Mouse (Mus musculus) intestine, postnatal 0 days (tissue): ENCODE measurements around the gene Mgp. TPM values are rescaled to one million over a fixed set of nuclear protein-coding genes. Genes with fewer than 3 reads are reported as not detected.
A peak's percentile ranks its signal among the peaks of the same experiment; 100 is the strongest.

ENCODE experiments used
- ATAC-seq: fragments of 200-750 bp; cut with Nextera tagmentation; 2 replicates; pipeline ENCODE4 v1.8.0; 2017; ENCODE audit warnings: mild to moderate bottlenecking, moderate TSS enrichment, moderate library complexity
- H3K27ac ChIP-seq: fragments of 300-500 bp; sonication (generic); 2 replicates; pipeline ENCODE4 v1.5.1; 2014; ENCODE audit warnings: mild to moderate bottlenecking, low read depth, low read length, moderate library complexity
- H3K27me3 ChIP-seq: fragments of 300-500 bp; sonication (generic); replicated peaks from 2 replicates; pipeline ENCODE4 v1.6.1; 2014; ENCODE audit warnings: low read length, mixed read lengths; ENCODE audit not compliant: control insufficient read depth, insufficient read depth
- H3K36me3 ChIP-seq: fragments of 300-500 bp; sonication (generic); 2 replicates; pipeline ENCODE4 v1.6.1; 2014; ENCODE audit warnings: mild to moderate bottlenecking, moderate library complexity; ENCODE audit not compliant: control insufficient read depth, insufficient read depth
- H3K4me1 ChIP-seq: fragments of 300-500 bp; sonication (generic); replicated peaks from 2 replicates; pipeline ENCODE4 v1.6.1; 2014; ENCODE audit warnings: antibody characterized with exemption, low read length, mixed read lengths; ENCODE audit not compliant: control insufficient read depth, insufficient read depth
- H3K4me2 ChIP-seq: fragments of 300-500 bp; sonication (generic); replicated peaks from 2 replicates; pipeline ENCODE4 v1.6.1; 2014; ENCODE audit warnings: low read depth, mild to moderate bottlenecking, moderate library complexity
- H3K4me3 ChIP-seq: fragments of 300-500 bp; sonication (generic); 2 replicates; pipeline ENCODE4 v1.5.1; 2014; ENCODE audit warnings: low read depth, low read length
- H3K9ac ChIP-seq: fragments of 300-500 bp; sonication (generic); 2 replicates; pipeline ENCODE4 v1.6.1; 2014; ENCODE audit warnings: mild to moderate bottlenecking, low read depth, low read length
- H3K9me3 ChIP-seq: fragments of 300-500 bp; sonication (generic); 2 replicates; pipeline ENCODE4 v1.6.1; 2016; ENCODE audit warnings: mixed run types; ENCODE audit not compliant: control insufficient read depth
- CTCF ChIP-seq: sonication (generic); IDR thresholded peaks from 2 replicates; pipeline ENCODE4 v1.5.1; 2016; ENCODE audit warnings: low read depth, mild to moderate bottlenecking, control low read depth, antibody characterized with exemption, moderate library complexity
- WGBS: fragments of 180-500 bp; shearing (Covaris S2); extraction: QIAGEN DNeasy Blood & Tissue Kit; methylation state at CpG from one replicate; pipeline ENCODE4 v1.1.7; 2014; 5-methylcytosine and 5-hydroxymethylcytosine counted together
- polyA plus RNA-seq: library from polyadenylated mRNA; unstranded; fragments of >200 nt; fragmentation: Nextera tagmentation; extraction: Ambion mirVana; gene quantifications from 2 replicates; pipeline ENCODE4 v1.2.1, GENCODE M21; 2015

Gene Mgp
- polyA plus RNA-seq, 1 experiment from 2014 or later: 74.8 TPM

GRCm38 (mm10) chr6:136881678-136882077 lies 6.1 kb upstream of the Mgp start:
- no peak overlapping the region for H3K27ac ChIP-seq
- H3K36me3 ChIP-seq: no peaks in the 10 kb centered on the region
- H3K9me3 ChIP-seq: no peaks in the 10 kb centered on the region
- H3K4me3 ChIP-seq: no peak overlapping the region
- no peak overlapping the region for H3K4me2 ChIP-seq
- H3K4me1 ChIP-seq: no peaks in the 10 kb centered on the region
- WGBS: 67% methylated on average over 8 of the region's 8 CpGs
- H3K9ac ChIP-seq: no peak overlapping the region
- TF ChIP-seq CTCF: no peak
- no peak for ATAC-seq
- H3K27me3 ChIP-seq: no peaks in the 10 kb centered on the region

- H3K9ac ChIP-seq: no peak overlapping the region
- H3K4me3 ChIP-seq: no peak overlapping the region
- H3K27me3 ChIP-seq: no peaks in the 10 kb centered on the region
- no peaks in the 10 kb centered on the region for H3K4me1 ChIP-seq
- H3K27ac ChIP-seq: no peak overlapping the region
- no peaks in the 10 kb centered on the region for H3K9me3 ChIP-seq
- TF ChIP-seq CTCF: no peak
- 0 out of 2 replicates have a peak overlapping the region, but pooled peaks have one; percentile 35 for H3K4me2 ChIP-seq
- 49% methylated on average over 8 of the region's 8 CpGs for WGBS
- H3K36me3 ChIP-seq: no peaks in the 10 kb centered on the region
- ATAC-seq: no peak
These were observed 1.0 kb downstream of the Mgp start for GRCm38 (mm10) chr6:136874599-136874998.

DNA sequence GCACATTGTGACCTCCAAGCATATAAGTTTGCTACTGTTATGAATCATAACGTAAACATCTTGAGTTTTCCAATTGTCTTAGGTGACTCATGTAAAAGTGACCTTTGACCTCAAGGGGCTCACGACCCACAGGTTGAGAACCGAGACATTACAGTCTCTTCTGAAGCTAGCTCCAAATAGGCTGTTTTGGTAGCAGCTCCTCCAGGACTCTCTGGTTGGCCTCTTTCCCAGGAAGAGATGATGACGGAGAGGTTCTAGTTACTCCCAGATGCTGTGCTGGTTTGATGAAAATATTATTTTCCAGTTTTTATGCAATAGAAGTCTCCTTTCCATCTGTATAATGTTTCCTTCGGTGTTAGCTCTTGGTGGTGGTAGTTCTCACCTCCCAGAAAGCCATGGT lies 6.7 kb downstream of the Mgp start:
- Histone ChIP-seq H3K9ac (no peak overlapping the region), H3K4me1 (no peaks in the 10 kb centered on the region; the same call in 1 of the 2 replicates), H3K9me3 (no peaks in the 10 kb centered on the region), H3K4me2 (no peak overlapping the region), H3K4me3 (no peak overlapping the region), H3K36me3 (no peaks in the 10 kb centered on the region), H3K27me3 (no peaks in the 10 kb centered on the region), H3K27ac (no peak overlapping the region)
- ATAC-seq: no peak
- no peak for TF ChIP-seq CTCF
- WGBS: 51% methylated on average over 5 of the region's 5 CpGs

GRCm38 (mm10) chr6:136866150-136866549 lies 9.5 kb downstream of the Mgp start:
- Histone ChIP-seq H3K4me3 (no peak overlapping the region), H3K9ac (no peak overlapping the region), H3K4me2 (no peak overlapping the region), H3K9me3 (no peaks in the 10 kb centered on the region), H3K36me3 (no peaks in the 10 kb centered on the region), H3K4me1 (no peaks in the 10 kb centered on the region; the same call in 1 of the 2 replicates), H3K27ac (no peak overlapping the region), H3K27me3 (no peaks in the 10 kb centered on the region)
- 70% methylated on average over 4 of the region's 4 CpGs for WGBS
- ATAC-seq: no peak
- no peak for TF ChIP-seq CTCF

DNA sequence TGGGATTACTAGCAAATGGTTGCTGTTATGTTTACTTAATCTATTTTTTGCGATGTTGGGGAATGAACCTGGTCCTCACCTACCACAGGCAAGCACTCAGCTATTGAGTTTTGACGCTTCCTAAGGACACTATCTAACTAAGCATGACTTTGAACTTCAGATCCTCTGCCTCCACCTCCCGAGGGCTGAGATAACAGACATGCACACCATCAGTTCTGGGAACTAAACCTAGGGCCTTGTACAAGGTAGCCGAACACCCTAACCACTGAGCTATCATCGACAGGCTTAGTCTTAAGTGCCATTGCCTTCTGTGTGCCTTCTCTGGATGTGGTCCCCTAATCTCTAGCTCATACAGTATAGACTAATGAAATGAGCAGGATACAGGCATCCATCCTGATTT lies 10.3 kb downstream of the Mgp start:
- Histone ChIP-seq H3K36me3 (no peaks in the 10 kb centered on the region), H3K9ac (no peak overlapping the region), H3K9me3 (no peaks in the 10 kb centered on the region), H3K27ac (no peak overlapping the region), H3K27me3 (no peaks in the 10 kb centered on the region), H3K4me1 (no peaks in the 10 kb centered on the region; the same call in 1 of the 2 replicates), H3K4me3 (no peak overlapping the region), H3K4me2 (no peak overlapping the region)
- ATAC-seq: no peak
- no peak for TF ChIP-seq CTCF
- WGBS: 87% methylated on average over 5 of the region's 5 CpGs

DNA sequence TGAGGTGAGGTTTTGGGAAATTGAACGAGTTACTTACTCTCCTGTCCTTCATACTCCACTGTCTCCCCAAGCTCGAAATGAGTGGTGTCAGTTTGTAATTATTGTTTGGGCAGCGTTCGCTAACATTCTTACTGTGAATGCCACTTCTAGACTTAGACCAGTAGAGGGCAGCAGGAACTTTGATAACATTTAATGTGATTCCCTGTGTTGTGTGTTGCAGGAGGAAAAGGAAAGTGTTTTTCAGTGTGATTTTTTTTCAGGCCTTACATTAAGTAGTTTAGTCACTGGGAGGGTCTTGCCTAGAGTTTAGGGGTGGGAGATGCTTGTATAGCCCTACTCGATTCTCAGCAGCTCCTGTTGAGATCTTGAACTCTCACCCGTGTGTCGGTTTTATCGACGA lies 14.6 kb downstream of the Mgp start:
- peaks cover 2% of the 10 kb centered on the region; the same call in 1 of the 2 replicates for H3K4me1 ChIP-seq
- WGBS: 36% methylated on average over 9 of the region's 9 CpGs
- H3K27ac ChIP-seq: no peak overlapping the region
- H3K4me3 ChIP-seq: no peak overlapping the region
- no peak overlapping the region for H3K4me2 ChIP-seq
- H3K27me3 ChIP-seq: no peaks in the 10 kb centered on the region
- peak; percentile 19; the same call in 1 of the 2 replicates for ATAC-seq
- H3K9ac ChIP-seq: no peak overlapping the region
- H3K9me3 ChIP-seq: no peaks in the 10 kb centered on the region
- TF ChIP-seq CTCF: peak; percentile 92
- H3K36me3 ChIP-seq: no peaks in the 10 kb centered on the region

DNA sequence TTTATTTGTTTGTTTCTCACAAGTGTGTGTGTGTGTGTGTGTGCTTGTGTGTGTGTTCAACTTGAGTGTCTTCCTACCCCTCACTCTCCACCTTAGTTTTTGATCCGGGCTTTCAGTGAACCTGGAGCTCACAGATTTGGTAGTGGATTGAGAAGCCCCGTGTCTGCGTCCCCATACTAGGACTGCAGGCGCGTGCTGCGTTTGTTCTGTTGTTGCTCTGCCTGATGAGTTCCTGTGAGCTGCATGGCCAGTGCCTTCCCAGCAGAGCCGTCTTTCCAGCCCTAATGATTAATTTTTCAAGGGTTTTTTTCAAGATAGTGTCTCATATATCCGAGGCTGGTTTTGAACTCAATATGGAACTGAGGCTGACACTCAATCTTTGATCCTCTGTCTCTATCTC lies 17.2 kb downstream of the Mgp start:
- 55% methylated on average over 8 of the region's 8 CpGs for WGBS
- Histone ChIP-seq H3K4me1 (0 out of 2 replicates have a peak, but pooled peaks cover 2% of the 10 kb centered on the region), H3K9ac (no peak overlapping the region), H3K36me3 (no peaks in the 10 kb centered on the region), H3K4me3 (no peak overlapping the region), H3K27me3 (no peaks in the 10 kb centered on the region), H3K9me3 (no peaks in the 10 kb centered on the region), H3K4me2 (no peak overlapping the region), H3K27ac (no peak overlapping the region)
- ATAC-seq: no peak
- no peak for TF ChIP-seq CTCF
